Mouse (Mus musculus): Measurements from ENCODE around the gene Gss.

Gss gene

DNA sequence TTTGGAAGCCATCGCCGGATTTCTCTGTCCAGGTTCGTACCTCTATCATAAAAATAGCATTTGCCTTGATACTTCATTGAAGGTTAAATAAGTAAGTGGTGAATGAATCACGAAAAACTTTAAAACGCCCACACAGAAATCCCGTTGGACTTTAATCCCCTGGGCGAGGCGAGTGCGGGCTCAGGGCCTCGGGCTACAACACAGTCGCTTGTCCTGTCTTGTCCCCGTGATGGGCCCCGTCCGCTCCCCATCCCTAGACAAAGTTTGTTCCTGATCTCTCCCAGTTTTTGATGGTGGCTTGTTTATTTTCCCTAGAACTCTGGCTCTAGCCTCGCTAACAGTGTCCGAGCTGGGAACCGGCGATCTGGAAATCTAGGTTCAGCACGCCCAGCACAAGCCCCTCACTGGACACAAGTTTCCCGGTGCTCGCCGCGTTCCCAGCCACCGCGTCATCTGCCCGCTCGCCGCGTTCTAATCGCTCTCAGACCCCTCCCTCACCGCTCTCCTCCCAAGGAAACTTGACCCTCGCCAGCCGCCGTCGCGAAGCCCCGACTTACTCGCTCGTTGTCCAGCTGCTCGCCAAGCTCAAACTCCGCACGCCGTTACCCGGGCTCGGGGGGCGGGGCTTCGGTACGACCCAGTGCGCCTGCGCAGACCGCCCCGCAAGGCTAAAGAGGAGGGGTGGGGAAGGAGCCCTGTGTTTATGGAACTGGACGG lies at the start of gene Gss:
Gene Gss, minus strand, starts transcription at position 674 of the 717 bp plus-strand sequence.
- TF ChIP-seq GATA4 (IDR thresholded peaks at IDR 0.05; ENCODE audit: insufficient replicate concordance, low read length): peak; percentile 39; the same call in 1 of the 2 replicates

DNA sequence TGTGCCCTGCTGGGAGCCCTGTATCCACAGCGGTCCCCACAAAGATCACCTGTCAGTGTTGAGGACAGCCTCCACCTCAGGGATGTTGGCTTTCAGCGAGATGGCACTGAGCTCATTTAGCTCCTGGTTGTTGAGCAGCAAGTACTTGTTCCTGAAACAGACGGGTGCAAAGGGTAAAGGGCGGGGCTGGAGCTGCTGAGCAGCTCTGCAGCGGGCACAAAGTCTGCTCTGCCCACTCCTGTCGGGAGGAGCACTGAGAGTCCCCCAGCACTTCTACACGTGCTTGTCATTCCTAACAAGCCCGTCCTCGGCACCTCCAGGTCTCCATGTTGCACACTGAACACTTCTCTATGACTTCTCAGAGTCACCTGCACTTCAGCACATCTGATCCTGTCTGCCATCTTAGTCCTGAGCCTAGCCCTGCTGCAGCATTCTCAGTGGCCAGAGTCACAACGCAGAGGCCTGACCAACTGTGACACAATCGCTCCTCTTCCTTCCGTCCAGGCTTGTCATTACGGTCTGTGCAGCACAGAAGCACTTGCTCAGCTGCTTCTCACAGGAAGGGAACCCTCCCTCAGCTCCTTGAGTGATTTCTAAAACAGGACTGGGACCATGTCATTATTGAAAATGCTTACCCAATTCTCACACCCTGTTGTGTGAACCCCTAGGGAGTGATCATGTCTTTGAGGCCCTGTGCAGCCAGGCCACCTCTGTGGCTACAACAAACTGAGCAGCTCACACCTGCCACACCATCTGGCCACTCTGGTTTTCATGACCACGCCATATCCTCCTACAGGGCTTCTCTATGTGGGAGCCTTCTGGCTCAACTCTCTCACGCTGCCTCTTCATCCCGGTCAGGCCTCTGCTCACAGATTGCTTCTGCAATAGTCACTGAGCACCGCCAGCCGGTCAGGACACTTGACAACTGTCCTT lies 49.2 kb upstream of the Gss start:
- TF ChIP-seq GATA4 (IDR thresholded peaks at IDR 0.05; ENCODE audit: insufficient replicate concordance, low read length): no peak

DNA sequence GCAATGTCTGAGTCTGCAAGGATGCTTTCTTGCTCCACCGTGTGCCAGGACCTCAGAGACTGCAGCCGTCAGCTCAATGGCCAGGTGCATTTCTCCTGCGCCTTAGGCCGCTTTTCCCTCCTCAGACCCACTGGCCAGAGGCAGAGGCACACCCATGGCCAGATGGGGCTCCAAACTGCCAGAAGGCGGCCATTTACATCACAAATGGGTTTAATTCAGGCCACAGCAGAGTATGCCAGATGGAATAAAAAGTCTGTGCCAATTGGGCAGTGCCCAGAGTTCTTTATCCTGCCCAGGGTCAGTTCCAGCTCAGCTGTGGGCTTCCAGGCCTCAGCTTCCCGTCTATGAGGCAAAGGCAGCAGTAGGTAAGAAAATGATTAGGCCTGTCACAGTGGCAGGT lies 48.0 kb upstream of the Gss start:
- no peak for TF ChIP-seq GATA4 (IDR thresholded peaks at IDR 0.05; ENCODE audit: insufficient replicate concordance, low read length)

DNA sequence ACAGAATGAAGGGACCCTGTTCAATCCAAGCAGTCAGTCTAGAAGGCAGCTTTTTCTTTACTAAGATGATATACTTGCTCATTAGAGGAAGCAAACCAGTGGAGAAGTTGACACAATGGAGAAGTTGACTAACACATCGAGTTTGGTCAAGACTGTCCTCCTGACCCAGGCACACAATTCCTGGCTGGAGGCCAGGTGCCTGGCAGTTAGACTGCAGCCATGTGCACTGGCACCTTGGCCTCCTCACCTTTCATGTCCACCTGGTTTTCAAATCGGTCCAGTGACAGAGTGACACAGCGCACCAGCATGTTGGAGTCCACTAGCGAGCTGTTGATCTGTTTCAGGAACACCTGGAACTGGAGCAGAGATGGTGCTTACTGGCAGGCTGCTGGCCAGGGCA lies 44.8 kb upstream of the Gss start:
- no peak for TF ChIP-seq GATA4 (IDR thresholded peaks at IDR 0.05; ENCODE audit: insufficient replicate concordance, low read length)

DNA sequence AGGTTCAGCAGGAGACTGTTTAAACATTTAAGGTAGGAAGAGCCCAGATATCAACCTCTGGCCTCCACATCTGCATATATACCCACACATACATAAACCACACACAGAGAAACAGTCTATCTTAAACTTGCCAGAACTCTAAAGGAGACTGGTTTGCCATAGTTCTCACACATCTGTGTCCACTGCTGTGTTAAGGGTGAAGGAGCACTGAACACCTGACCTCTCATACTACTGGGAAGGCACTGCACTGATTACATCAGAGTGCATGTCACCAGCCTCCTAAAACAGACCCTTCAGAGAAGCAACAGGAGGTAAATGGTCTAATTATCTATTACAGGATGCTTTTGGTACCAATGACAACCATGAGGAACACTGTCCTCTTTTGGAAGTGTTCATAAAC lies 44.3 kb upstream of the Gss start:
- TF ChIP-seq GATA4 (IDR thresholded peaks at IDR 0.05; ENCODE audit: insufficient replicate concordance, low read length): no peak

DNA sequence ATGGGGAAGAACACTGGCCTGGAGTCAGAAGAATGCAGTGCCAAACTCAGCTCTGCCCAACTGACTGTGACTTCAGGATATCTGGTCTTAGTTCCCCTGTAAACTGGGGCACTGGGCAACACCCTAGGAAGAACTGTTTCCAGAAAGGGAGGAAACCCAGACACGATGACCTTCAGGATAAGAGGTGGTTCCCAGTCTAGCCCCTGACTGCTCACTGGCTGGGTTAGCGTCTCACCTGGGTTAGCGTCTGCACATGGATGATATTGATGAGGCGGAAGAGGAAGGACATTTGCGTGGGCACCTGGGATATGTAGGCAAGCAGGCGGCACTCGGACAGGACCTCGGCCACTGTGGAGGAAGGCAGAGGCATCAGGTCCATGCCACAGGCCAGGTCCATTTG lies 43.4 kb upstream of the Gss start:
- TF ChIP-seq GATA4 (IDR thresholded peaks at IDR 0.05; ENCODE audit: insufficient replicate concordance, low read length): no peak

DNA sequence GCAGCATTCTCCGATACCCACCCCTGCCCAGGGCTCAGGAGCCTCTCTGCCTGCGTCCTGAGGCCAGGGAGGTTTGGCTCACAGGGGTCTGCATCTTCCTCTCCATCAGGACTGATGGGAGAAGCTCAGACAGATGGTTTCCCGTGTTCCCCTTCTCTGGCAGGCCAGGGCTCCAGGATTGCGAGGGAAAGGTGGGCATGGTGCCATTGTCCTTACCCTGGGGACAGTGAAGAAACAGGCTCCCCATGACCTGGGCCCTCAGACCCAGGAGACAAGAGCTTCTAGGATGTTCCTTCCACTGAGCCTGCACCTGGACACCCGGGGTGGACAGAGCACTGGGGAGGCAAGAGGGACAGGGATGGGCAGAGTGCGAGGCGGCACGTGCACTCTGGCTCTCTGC lies 42.0 kb upstream of the Gss start:
- no peak for TF ChIP-seq GATA4 (IDR thresholded peaks at IDR 0.05; ENCODE audit: insufficient replicate concordance, low read length)

DNA sequence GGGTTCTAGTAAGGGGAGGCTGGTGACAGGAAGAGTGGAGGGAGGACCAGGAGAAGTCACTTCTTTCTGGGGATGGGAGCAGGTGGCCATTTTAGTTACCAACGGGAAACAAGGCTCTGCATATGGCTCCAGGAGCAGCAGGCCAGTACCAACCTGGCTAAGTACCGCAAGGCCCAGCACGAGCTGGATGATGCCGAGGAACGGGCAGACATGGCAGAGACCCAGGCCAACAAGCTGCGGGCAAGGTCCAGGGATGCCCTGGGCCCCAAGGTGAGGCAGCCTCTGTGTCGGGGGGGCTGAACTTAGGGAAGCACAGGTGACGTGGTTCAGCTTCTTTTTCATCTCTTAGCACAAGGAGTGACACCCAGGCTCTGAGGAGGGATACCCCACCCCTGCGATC lies 41.1 kb upstream of the Gss start:
- TF ChIP-seq GATA4 (IDR thresholded peaks at IDR 0.05; ENCODE audit: insufficient replicate concordance, low read length): no peak

DNA sequence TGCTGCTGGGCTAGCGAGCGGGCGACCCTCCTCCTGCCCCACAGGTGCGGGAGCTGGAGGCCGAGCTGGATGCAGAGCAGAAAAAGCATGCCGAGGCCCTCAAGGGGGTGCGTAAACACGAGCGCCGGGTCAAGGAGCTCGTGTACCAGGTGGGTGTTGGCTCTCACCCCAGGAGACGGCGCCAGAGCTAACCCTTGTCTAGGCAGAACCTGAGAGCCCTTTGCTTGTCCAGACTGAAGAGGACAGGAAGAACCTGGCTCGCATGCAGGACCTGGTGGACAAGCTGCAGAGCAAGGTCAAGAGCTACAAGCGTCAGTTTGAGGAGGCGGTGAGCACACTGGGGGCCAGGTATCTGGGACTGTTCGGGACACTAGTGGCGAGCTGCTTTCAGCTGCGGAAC lies 40.5 kb upstream of the Gss start:
- no peak for TF ChIP-seq GATA4 (IDR thresholded peaks at IDR 0.05; ENCODE audit: insufficient replicate concordance, low read length)

DNA sequence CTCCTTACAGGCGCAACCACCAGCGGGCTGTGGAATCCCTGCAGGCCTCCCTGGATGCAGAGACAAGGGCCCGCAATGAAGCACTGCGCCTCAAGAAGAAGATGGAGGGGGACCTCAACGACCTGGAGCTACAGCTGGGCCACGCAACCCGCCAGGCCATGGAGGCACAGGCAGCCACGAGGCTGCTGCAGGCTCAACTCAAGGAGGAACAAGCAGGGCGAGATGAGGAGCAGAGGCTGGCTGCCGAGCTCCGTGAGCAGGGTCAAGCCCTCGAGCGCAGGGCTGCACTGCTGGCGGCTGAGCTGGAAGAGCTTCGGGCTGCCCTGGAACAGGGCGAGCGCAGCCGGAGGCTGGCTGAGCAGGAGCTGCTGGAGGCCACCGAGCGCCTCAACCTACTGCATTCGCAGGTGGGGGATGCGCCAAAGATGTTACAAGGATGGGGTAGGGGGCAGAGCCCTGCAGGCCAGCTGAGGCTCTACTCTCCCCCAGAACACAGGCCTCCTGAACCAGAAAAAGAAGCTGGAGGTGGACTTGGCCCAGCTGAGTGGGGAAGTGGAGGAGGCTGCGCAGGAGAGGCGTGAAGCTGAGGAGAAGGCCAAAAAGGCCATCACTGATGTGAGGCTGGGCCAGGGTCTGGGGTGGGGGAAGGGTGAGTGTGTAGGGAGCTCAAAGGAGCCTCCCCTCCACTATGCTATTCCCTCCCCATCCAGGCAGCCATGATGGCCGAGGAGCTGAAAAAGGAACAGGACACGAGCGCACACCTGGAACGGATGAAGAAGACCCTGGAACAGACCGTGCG lies 39.7 kb upstream of the Gss start:
- no peak for TF ChIP-seq GATA4 (IDR thresholded peaks at IDR 0.05; ENCODE audit: insufficient replicate concordance, low read length)

DNA sequence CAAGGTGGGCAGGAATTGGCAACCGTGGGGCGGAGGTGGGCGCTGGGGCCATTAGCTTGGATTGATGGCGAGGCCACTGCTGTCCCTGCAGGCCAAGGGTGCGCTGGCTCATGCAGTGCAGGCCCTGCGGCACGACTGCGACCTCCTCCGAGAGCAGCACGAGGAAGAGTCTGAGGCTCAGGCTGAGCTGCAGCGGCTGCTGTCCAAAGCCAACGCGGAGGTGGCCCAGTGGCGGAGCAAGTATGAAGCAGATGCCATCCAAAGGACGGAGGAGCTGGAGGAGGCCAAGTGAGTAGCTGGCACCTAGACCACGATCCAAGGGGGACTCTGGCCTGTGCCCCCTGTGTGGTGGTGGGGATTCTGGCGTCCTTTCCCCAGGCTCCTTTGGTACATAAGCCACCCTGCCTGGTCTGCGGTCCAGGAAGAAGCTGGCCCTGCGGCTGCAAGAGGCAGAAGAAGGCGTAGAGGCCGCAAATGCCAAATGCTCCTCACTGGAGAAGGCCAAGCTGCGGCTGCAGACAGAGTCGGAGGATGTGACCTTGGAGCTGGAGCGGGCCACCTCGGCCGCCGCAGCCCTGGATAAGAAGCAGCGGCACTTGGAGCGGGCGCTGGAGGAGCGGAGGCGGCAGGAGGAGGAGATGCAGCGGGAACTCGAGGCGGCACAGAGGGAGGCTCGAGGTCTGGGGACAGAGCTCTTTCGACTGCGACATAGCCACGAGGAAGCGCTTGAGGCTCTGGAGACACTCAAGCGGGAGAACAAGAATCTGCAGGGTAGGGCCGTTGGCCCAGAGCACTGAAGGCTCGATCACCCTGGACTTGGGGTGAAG lies 38.2 kb upstream of the Gss start:
- TF ChIP-seq GATA4 (IDR thresholded peaks at IDR 0.05; ENCODE audit: insufficient replicate concordance, low read length): no peak

DNA sequence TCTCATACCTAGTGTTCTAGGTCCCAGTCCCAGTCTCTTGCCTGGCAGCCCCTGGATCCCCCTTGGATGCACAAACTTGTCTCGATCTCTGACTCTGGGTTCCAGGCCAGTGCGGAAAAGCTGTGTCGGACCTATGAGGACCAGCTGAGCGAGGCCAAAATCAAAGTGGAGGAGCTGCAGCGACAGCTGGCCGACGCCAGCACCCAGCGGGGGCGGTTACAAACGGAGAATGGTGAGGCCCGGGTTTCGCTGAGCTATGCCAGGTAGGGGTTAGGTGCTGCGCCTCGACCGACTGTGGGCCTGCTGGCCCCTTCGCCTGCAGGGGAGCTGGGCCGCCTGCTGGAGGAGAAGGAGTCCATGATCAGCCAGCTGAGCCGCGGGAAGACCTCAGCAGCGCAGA lies 37.5 kb upstream of the Gss start:
- no peak for TF ChIP-seq GATA4 (IDR thresholded peaks at IDR 0.05; ENCODE audit: insufficient replicate concordance, low read length)

DNA sequence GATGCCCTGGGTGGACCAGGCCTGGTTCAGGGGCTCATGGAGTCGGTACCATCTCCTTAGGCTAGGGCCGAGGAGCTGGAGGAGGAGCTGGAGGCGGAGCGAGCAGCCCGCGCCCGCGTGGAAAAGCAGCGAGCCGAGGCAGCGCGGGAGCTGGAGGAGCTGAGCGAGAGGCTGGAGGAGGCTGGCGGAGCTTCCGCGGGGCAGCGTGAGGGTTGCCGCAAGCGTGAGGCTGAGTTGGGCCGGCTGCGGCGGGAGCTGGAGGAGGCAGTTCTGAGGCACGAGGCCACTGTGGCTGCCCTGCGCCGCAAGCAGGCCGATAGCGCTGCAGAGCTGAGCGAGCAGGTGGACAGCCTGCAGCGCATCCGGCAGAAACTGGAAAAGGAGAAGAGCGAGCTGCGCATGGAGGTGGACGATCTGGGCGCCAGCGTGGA lies 36.6 kb upstream of the Gss start:
- TF ChIP-seq GATA4 (IDR thresholded peaks at IDR 0.05; ENCODE audit: insufficient replicate concordance, low read length): no peak

DNA sequence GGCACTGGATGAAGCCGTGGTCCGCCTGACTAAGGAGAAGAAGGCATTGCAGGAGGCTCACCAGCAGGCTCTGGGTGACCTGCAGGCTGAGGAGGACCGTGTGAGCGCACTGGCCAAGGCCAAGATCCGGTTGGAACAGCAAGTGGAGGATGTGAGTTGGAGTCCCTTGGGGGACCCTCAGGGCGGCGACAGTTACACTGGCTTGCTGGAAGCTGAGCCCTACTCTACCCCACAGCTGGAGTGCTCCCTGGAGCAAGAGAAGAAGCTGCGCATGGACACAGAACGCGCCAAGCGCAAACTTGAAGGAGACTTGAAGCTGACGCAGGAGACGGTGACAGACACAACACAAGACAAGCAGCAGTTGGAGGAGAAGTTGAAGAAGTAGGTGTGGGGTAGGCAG lies 35.9 kb upstream of the Gss start:
- TF ChIP-seq GATA4 (IDR thresholded peaks at IDR 0.05; ENCODE audit: insufficient replicate concordance, low read length): no peak

DNA sequence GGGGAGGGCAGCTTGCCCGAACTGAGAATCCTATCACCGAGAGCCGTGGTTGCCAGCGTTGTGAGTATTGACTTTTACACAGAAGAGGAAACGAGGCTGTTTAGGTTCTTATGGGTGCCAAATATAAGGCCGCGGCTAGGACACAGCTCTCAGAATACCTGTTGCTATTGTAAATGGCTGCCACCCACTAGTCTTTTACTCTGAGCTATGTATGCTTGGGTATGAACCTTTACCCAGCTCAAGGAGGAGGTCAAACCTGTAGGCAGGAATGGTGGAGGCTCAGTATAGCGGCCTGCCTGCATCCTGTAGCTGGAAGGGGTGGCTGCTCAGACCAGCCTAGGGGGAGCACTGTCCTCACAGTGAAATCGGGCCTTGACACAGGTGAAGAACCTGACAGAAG lies 35.5 kb upstream of the Gss start:
- no peak for TF ChIP-seq GATA4 (IDR thresholded peaks at IDR 0.05; ENCODE audit: insufficient replicate concordance, low read length)

All from liver, adult (tissue).